In the genomic region with DNA sequence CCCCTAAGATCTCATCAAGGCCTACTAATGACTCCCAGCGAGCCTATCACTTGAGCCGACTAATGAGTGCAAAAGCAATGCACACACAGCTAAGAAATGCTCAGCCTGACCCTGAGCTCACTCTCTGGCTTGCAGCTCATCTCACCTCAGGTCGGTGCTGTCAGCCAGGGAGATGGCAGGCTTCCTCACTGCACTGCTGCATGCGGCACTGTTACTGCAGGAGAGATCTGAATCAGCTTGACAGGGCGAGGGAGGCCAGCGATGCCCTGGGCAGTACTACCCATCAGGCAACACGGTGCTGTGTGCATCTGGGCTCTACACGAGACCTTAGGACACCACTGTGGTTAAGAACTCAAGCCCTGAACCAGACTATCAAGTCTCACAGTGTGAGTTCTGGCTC, we compare ENCODE assay signal across 29 mouse cellular contexts. TPM values are rescaled to one million over a fixed set of nuclear protein-coding genes. Genes with fewer than 3 reads are reported as not detected.
"Had no signal": no experiment of that assay in that cellular context is flagged by ENCODE, and none has a peak within 500 bp of the region (broad histone marks: within the 10 kb centered on the region; RNA-seq: fewer than 3 reads in every experiment).

No protein-coding gene starts in this region.

- H3K4me2 ChIP-seq: kidney, embryonic 15.5 days; limb, embryonic 12.5 days; limb, embryonic 15.5 days; liver, embryonic 11.5 days; lung, embryonic 14.5 days; midbrain, embryonic 12.5 days; midbrain, embryonic 15.5 days; neural tube, embryonic 12.5 days; neural tube, embryonic 15.5 days had no signal

- H3K9me3 ChIP-seq: kidney, embryonic 15.5 days; limb, embryonic 12.5 days; limb, embryonic 15.5 days; megakaryocyte, embryonic 14.5 days; midbrain, embryonic 12.5 days; midbrain, embryonic 15.5 days; neural tube, embryonic 12.5 days; neural tube, embryonic 15.5 days had no signal

- ATAC-seq: liver, postnatal 0 days; lung, postnatal 0 days; midbrain, embryonic 15.5 days had no signal

- H3K4me3 ChIP-seq: kidney, embryonic 15.5 days; limb, embryonic 12.5 days; limb, embryonic 15.5 days; megakaryocyte, embryonic 14.5 days; midbrain, embryonic 12.5 days; midbrain, embryonic 15.5 days; neural tube, embryonic 12.5 days; neural tube, embryonic 15.5 days had no signal

- H3K27ac ChIP-seq: kidney, embryonic 15.5 days; limb, embryonic 12.5 days; limb, embryonic 15.5 days; liver, embryonic 14.5 days; macrophage; midbrain, embryonic 12.5 days; midbrain, embryonic 15.5 days; neural tube, embryonic 12.5 days; neural tube, embryonic 15.5 days had no signal

- DNase-seq: kidney, adult 8-10 months; kidney, postnatal 10 days; left cerebral cortex, postnatal 4 days; liver, postnatal 0 days; lung, embryonic 14.5 days; right cerebral cortex, adult 18-20 months; right cerebral cortex, postnatal 25 days; thymus, postnatal 25 days had no signal

- H3K27me3 ChIP-seq: kidney, embryonic 15.5 days; limb, embryonic 12.5 days; limb, embryonic 15.5 days; megakaryocyte, embryonic 14.5 days; midbrain, embryonic 12.5 days; midbrain, embryonic 15.5 days; neural tube, embryonic 12.5 days; neural tube, embryonic 15.5 days had no signal

- H3K9ac ChIP-seq: kidney, embryonic 15.5 days; limb, embryonic 12.5 days; limb, embryonic 15.5 days; liver, embryonic 14.5 days; liver, postnatal 0 days; lung, embryonic 14.5 days; midbrain, embryonic 12.5 days; midbrain, embryonic 15.5 days; neural tube, embryonic 12.5 days; neural tube, embryonic 15.5 days had no signal

RNA-seq across cellular contexts. Expression of a gene that starts 5.6 kb away (rescaled TPM):
- total RNA-seq: layer of hippocampus, adult 8-10 months; layer of hippocampus, postnatal 10 days; left cerebral cortex, adult 8-10 months; left cerebral cortex, postnatal 14 days; left cerebral cortex, postnatal 4 days had no signal
- polyA plus RNA-seq: kidney, embryonic 15.5 days; limb, embryonic 12.5 days; limb, embryonic 15.5 days; liver, embryonic 11.5 days; liver, embryonic 14.5 days; liver, postnatal 0 days; lung, embryonic 14.5 days; lung, postnatal 0 days; macrophage; midbrain, embryonic 12.5 days; midbrain, embryonic 15.5 days; neural tube, embryonic 12.5 days; neural tube, embryonic 15.5 days; small intestine, adult 2 months; spleen, adult 2 months; stomach, embryonic 16.5 days; testis, adult 2 months; thymus, postnatal 0 days had no signal

RNA-seq across cellular contexts. Expression of a gene that starts 30.7 kb away (rescaled TPM):
- polyA plus RNA-seq: liver, embryonic 14.5 days; liver, postnatal 0 days; lung, embryonic 14.5 days; lung, postnatal 0 days; macrophage; neural tube, embryonic 15.5 days; small intestine, adult 2 months; spleen, adult 2 months had no signal
